Mouse (Mus musculus): Measurements from ENCODE around the gene Prdx5.

DNA sequence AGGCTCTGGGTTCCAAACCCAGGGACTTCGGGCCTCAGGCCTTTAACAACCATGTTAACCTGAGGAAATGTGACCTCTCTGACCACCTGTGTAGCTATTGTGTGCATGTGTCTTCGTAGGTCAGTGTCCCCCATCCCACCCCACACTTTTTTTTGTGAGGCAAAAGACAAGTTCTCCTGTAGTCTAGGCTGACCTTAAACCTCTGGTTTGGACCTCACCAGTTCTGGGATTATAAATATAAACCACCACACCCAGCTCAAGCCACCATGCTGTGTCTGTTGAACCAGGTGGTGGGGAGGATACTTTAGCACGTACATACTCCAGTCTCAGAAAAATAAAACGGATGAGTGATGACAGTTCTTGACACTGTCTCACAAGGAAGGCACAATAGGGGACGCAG, 40.0 kb upstream of the Prdx5 start:
- TF ChIP-seq CTCF (IDR thresholded peaks at IDR 0.05; ENCODE audit: extremely low read depth, insufficient read depth, low read length): no peak
- TF ChIP-seq POLR2A (IDR thresholded peaks at IDR 0.05; ENCODE audit: extremely low read depth, insufficient read depth, low read length): no peak
